Mouse (Mus musculus) kidney, adult 2 months (tissue): ENCODE measurements at regions not wholly inside any gene's neighbourhood (a gene's known extent, or its start where the extent isn't known, plus 50 kb on each side); places are given as distances from the start of the nearest gene placed in this dataset.

Experiments used
- CTCF ChIP-seq: fragments of 200-500 bp; conservative IDR thresholded peaks from 2 replicates; pipeline ENCODE4 v1.5.1; 2011; ENCODE audit warnings: low read depth, mild to moderate bottlenecking, control low read depth, low read length, moderate library complexity, mixed read lengths; ENCODE audit not compliant: insufficient read depth, insufficient read length
- POLR2A ChIP-seq: fragments of 200-500 bp; IDR thresholded peaks from one replicate; pipeline ENCODE4 v1.6.1; 2011; ENCODE audit warnings: low read depth, low read length, control low read depth

DNA sequence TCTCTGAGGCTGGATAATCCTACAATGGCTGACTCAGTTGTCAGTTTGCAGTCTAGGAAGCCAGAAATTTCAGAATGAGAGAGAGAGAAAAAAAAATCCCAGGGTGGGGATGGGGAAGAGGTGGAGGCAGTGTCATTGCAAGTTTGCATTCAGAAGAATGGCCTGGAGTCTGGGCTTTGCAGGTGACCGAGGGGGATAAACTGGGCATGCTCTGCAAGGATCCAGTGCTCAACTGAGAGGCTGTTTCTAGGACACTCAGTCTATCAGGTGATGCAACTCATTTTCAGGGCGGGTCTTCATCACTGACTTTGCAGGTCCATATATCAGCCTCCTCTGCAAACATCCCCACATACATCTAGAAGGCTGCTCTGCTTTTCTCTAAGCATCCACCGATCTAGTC is 256.7 kb downstream of the Dact1 start:
- TF ChIP-seq CTCF (no peak), POLR2A (no peak)
